Mouse (Mus musculus) cerebellum, postnatal 36 days (tissue): ENCODE measurements around the gene Celf1.
"Not testable (repeated sequence)": the region's sequence is repeated elsewhere in the genome, so short reads cannot be mapped to it uniquely, and the experiment has no call there.

ENCODE experiments used
- DNase-seq, 2 experiments: peaks; one replicate each; pipeline ENCODE4 v3.0.0; 2021 to 2022; ENCODE audit warnings: mixed read lengths in 2 of 2

Celf1 gene

GRCm38 (mm10) chr2:90941744-90942143, 1.6 kb downstream of the Celf1 start:
- DNase-seq: no peak

GRCm38 (mm10) chr2:90950149-90950548, 10.0 kb downstream of the Celf1 start:
- DNase-seq: no peak

- DNase-seq: no peak
These were observed 10.5 kb downstream of the Celf1 start for GRCm38 (mm10) chr2:90950582-90951194.

GRCm38 (mm10) chr2:90953461-90953860, 13.3 kb downstream of the Celf1 start:
- no peak for DNase-seq

GRCm38 (mm10) chr2:90956053-90956452, 15.9 kb downstream of the Celf1 start:
- no peak for DNase-seq

- no peak for DNase-seq
These were observed 18.7 kb downstream of the Celf1 start for GRCm38 (mm10) chr2:90958856-90959255.

- DNase-seq: no peak
These were observed 19.8 kb downstream of the Celf1 start for GRCm38 (mm10) chr2:90960012-90960411.

- DNase-seq: peak; percentile 34 to 58
These were observed 23.1 kb downstream of the Celf1 start for GRCm38 (mm10) chr2:90963304-90963703.

GRCm38 (mm10) chr2:90964811-90965465, 24.8 kb downstream of the Celf1 start:
- peak; percentile 50 to 61 for DNase-seq

- no peak for DNase-seq
These were observed 25.4 kb downstream of the Celf1 start for GRCm38 (mm10) chr2:90965466-90966080.

GRCm38 (mm10) chr2:90970606-90971005, 30.4 kb downstream of the Celf1 start:
- peak; percentile 76 to 81 for DNase-seq

- peak; percentile 44 to 55 for DNase-seq
These were observed 33.9 kb downstream of the Celf1 start for GRCm38 (mm10) chr2:90974101-90974500.

GRCm38 (mm10) chr2:90975181-90975835, 35.1 kb downstream of the Celf1 start:
- no peak for DNase-seq

GRCm38 (mm10) chr2:90976590-90976989, 36.4 kb downstream of the Celf1 start:
- DNase-seq: no peak

GRCm38 (mm10) chr2:90977291-90977690, 37.1 kb downstream of the Celf1 start:
- peak; percentile 69 to 70 for DNase-seq

GRCm38 (mm10) chr2:90986055-90986454, 45.9 kb downstream of the Celf1 start:
- no peak for DNase-seq

GRCm38 (mm10) chr2:91008536-91008935, 68.4 kb downstream of the Celf1 start:
- peak; percentile 37 to 56 for DNase-seq

GRCm38 (mm10) chr2:91013881-91014280, 73.7 kb downstream of the Celf1 start:
- no peak for DNase-seq

- peak; percentile 71 to 72 for DNase-seq
These were observed 75.2 kb downstream of the Celf1 start for GRCm38 (mm10) chr2:91015386-91015785.

GRCm38 (mm10) chr2:91018061-91018788, 78.0 kb downstream of the Celf1 start:
- peak; percentile 53 to 56 for DNase-seq

GRCm38 (mm10) chr2:91019911-91020310, 79.7 kb downstream of the Celf1 start:
- DNase-seq: no peak

GRCm38 (mm10) chr2:91022266-91022665, 82.1 kb downstream of the Celf1 start:
- not testable (repeated sequence) for DNase-seq

GRCm38 (mm10) chr2:91023131-91023530, 82.9 kb downstream of the Celf1 start:
- no peak for DNase-seq
